Mouse (Mus musculus): ENCODE results near the gene Gm13420. TPM values are rescaled to one million over a fixed set of nuclear protein-coding genes. Genes with fewer than 3 reads are reported as not detected.
A peak's percentile ranks its signal among the peaks of the same experiment; 100 is the strongest.

Gm13420 gene
- polyA plus RNA-seq, 1 experiment from 2014 or later = not detected

DNA sequence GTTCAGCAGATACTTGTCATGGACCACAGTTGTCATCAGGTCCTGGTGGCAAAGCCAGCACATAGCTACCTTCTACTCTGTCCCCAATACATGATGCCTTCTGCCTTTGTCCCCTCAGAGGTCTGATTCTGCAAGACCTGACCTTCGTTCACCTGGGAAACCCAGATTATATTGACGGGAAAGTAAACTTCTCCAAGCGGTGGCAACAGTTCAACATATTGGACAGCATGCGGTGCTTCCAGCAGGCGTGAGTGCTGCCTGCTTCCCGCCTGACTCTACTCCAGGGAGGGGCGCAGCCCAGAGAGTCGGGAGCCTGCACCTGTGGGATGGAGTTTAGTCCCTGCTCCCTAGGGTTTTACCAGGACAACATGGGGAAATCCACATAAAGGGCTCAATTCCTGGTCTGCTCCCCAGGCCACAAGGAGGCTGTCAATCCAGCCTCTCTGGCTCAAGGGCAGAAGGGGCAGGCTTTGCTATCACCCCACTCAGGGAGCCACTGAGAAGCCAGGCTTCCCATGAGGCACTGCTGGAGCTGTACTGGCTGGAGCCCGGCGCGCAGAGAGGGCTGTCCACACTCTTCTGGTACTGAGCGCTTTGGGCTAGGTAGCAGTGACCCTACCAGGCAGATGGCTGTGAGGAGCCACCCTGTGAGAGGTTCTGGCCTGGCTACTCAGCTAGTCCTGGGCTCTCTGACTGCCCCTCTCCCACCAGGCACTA, 14.1 kb downstream of the Gm13420 start:
- peaks cover 13% of the 10 kb centered on the region; the same call in 1 of the 2 replicates for H3K4me1 ChIP-seq (replicated peaks)
- no peak for ATAC-seq (ENCODE audit: insufficient number of reproducible peaks, low FRiP score)
- H3K27me3 ChIP-seq (replicated peaks) = no peaks in the 10 kb centered on the region
- H3K4me3 ChIP-seq = no peak overlapping the region
- no peaks in the 10 kb centered on the region for H3K9me3 ChIP-seq (replicated peaks)
- peak overlapping the region; percentile 10; the same call in 1 of the 2 replicates for H3K27ac ChIP-seq (ENCODE audit: poor library complexity, severe bottlenecking)
- WGBS = 72% methylated on average over 12 of the region's 12 CpGs
- H3K9ac ChIP-seq = no peak overlapping the region
- peaks cover 79% of the 10 kb centered on the region for H3K36me3 ChIP-seq
- H3K4me2 ChIP-seq = no peak overlapping the region

DNA sequence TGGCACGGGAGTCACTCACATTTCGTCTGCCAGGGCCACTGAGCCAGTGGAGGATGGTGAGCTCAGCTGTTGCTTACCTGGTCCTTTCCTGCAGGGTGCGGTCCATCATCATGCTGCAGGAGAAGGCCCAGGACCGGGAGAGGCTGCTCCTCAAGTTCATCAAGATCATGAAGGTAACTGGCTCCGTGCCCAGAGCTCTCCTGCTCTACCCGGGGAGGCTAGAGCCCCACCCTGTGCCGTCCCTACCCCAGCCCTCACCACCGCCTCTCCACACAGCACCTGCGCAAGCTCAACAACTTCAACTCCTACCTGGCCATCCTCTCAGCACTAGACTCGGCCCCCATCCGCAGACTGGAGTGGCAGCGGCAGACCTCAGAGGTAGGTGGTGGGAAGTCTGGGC, 15.8 kb downstream of the Gm13420 start:
- Histone ChIP-seq H3K9me3 (replicated peaks) (no peaks in the 10 kb centered on the region), H3K27ac (ENCODE audit: poor library complexity, severe bottlenecking) (no peak overlapping the region), H3K9ac (no peak overlapping the region), H3K36me3 (peaks cover 89% of the 10 kb centered on the region), H3K4me3 (no peak overlapping the region), H3K4me1 (replicated peaks) (peaks cover 13% of the 10 kb centered on the region; the same call in 1 of the 2 replicates), H3K27me3 (replicated peaks) (no peaks in the 10 kb centered on the region), H3K4me2 (no peak overlapping the region)
- no peak for ATAC-seq (ENCODE audit: insufficient number of reproducible peaks, low FRiP score)
- 89% methylated on average over 12 of the region's 12 CpGs for WGBS

DNA sequence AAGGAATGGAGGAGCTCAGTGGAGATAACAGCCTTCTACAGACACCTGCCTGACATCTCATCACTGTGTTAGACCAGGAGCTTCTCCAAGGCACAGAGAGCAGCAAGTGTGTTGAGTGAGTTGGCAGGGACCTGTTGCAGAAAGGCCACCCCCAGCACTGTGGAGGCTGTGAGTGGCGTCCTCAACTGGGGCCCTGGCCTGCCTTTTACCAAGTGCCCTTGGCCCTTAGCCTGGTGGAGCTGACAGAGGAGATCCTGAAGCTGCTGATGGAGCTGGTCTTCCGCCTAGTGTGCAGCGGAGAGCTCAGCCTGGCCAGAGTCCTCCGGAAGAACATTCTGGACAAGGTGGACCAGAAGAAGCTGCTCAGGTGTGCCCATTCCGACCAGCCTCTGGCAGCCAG, 18.1 kb downstream of the Gm13420 start:
- no peaks in the 10 kb centered on the region for H3K27me3 ChIP-seq (replicated peaks)
- no peak overlapping the region for H3K9ac ChIP-seq
- H3K4me3 ChIP-seq = no peak overlapping the region
- no peak overlapping the region for H3K4me2 ChIP-seq
- no peak overlapping the region for H3K27ac ChIP-seq (ENCODE audit: poor library complexity, severe bottlenecking)
- 89% methylated on average over 5 of the region's 5 CpGs for WGBS
- peaks cover 13% of the 10 kb centered on the region; the same call in 1 of the 2 replicates for H3K4me1 ChIP-seq (replicated peaks)
- H3K36me3 ChIP-seq = peaks cover 78% of the 10 kb centered on the region
- no peak for ATAC-seq (ENCODE audit: insufficient number of reproducible peaks, low FRiP score)
- no peaks in the 10 kb centered on the region for H3K9me3 ChIP-seq (replicated peaks)

DNA sequence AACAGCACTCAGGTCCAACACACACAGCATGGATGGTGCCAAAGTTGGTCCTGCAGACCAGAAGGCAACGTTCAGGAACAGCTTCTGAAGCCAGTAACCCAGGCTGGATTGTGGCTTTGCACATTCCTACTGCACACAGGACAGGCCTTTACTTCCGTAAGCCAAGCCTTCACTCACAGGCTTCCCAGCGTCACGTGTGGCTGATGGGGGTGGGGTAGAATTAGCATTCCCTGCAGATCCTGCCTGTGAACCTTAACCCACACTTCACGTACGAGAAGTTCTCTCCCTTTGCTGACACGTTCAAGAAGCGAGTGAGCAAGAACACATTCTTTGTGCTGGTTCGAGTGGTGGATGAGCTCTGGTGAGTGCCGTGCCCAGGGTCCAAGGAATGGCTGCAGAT, 18.9 kb downstream of the Gm13420 start:
- whole genome bisulfite sequencing = 82% methylated on average over 10 of the region's 10 CpGs
- no peak for ATAC-seq (ENCODE audit: insufficient number of reproducible peaks, low FRiP score)
- no peaks in the 10 kb centered on the region for H3K27me3 ChIP-seq (replicated peaks)

DNA sequence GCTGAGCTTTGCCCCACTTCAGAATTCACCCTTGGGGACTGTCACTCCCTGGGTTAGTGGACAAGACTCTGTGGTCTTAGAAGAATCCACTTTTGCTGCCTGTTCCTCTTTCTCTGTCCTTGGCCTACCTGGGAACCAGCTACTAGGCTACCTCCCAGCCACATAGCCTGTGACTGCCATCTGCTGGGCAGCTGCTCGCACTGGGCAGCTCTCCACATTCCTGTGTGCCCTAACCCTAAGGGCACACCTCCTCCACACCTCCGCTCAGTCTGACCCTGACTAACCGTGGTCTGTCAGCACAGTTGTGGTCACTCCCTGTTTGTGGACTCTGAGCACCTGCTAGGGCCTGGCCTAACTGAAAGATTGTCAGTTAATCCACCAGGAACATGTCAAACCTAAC, 19.9 kb downstream of the Gm13420 start:
- Histone ChIP-seq H3K36me3 (peaks cover 76% of the 10 kb centered on the region), H3K9ac (no peak overlapping the region), H3K27me3 (replicated peaks) (no peaks in the 10 kb centered on the region), H3K9me3 (replicated peaks) (no peaks in the 10 kb centered on the region), H3K4me2 (no peak overlapping the region), H3K27ac (ENCODE audit: poor library complexity, severe bottlenecking) (no peak overlapping the region), H3K4me3 (no peak overlapping the region), H3K4me1 (replicated peaks) (no peaks in the 10 kb centered on the region)
- 61% methylated on average over 3 of the region's 3 CpGs for WGBS
- ATAC-seq (ENCODE audit: insufficient number of reproducible peaks, low FRiP score) = peak; percentile 20; the same call in 1 of the 2 replicates

More for the DNA sequence above, 18.9 kb downstream of the Gm13420 start:
- H3K4me2 ChIP-seq = no peak overlapping the region
- peaks cover 78% of the 10 kb centered on the region for H3K36me3 ChIP-seq
- H3K4me1 ChIP-seq (replicated peaks) = peaks cover 9% of the 10 kb centered on the region; the same call in 1 of the 2 replicates
- H3K27ac ChIP-seq (ENCODE audit: poor library complexity, severe bottlenecking) = no peak overlapping the region
- H3K9me3 ChIP-seq (replicated peaks) = no peaks in the 10 kb centered on the region
- no peak overlapping the region for H3K4me3 ChIP-seq
- H3K9ac ChIP-seq = no peak overlapping the region

DNA sequence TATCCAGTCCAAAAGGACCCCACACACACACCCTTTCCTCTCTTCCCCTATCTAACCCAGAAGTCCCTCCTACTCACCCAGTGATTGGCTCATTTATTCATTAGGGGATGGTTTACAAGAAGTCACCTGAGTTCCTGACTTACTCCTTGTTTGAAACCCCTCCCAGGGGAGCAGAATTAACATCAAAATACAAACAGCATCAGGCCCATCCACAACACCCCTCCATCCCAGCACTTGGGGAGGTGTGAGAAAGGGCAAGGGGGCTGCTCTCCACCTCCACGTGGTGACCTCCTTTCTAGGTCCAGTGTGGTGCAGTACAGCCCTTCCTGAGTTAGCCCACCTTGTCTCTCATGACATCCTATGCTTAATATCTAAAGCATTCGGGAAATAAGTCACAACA, 22.0 kb downstream of the Gm13420 start:
- Histone ChIP-seq H3K4me1 (replicated peaks) (no peaks in the 10 kb centered on the region), H3K9ac (no peak overlapping the region), H3K4me2 (no peak overlapping the region), H3K36me3 (peaks cover 75% of the 10 kb centered on the region), H3K4me3 (no peak overlapping the region), H3K27me3 (replicated peaks) (no peaks in the 10 kb centered on the region), H3K9me3 (replicated peaks) (no peaks in the 10 kb centered on the region), H3K27ac (ENCODE audit: poor library complexity, severe bottlenecking) (no peak overlapping the region)
- WGBS = 52% methylated on average over 2 of the region's 2 CpGs
- no peak for ATAC-seq (ENCODE audit: insufficient number of reproducible peaks, low FRiP score)

DNA sequence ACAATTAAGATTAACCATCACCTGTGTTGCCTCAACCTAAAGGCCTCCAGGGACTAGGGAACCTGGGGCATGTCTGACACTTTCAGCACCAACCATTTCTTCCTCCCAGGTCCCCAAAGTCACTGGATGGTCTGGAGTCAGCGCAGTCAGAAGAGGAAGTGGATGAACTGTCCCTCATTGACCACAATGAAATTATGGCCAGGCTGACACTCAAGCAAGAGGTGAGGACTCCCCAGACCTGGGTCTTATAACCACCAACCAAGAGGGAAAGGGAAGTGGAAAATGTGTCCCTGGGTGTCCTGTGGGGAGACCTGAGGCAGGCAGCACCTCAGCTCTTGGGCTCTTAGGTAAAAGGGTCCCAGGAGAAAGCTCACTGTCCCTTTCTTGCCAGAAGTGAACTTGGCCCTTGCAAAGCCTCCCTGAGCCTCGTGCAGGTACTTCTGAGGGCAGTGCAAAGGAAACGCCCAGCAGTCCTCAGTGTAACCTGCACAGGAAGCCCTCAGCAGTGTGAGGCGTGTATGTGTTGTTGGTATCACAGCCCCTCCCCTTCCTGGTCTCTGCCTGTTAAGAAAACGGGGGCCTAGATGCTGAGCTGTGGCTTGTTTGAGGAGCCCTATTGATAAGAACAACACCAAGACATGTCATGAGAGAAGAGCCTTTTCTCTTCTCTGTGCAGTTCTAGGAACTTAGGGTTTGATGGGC, 26.7 kb downstream of the Gm13420 start:
- Histone ChIP-seq H3K36me3 (peaks cover 77% of the 10 kb centered on the region), H3K9me3 (replicated peaks) (no peaks in the 10 kb centered on the region), H3K27ac (ENCODE audit: poor library complexity, severe bottlenecking) (no peak overlapping the region), H3K9ac (no peak overlapping the region), H3K4me1 (replicated peaks) (peaks cover 13% of the 10 kb centered on the region), H3K4me2 (no peak overlapping the region), H3K4me3 (no peak overlapping the region), H3K27me3 (replicated peaks) (no peaks in the 10 kb centered on the region)
- 68% methylated on average over 5 of the region's 5 CpGs for WGBS
- no peak for ATAC-seq (ENCODE audit: insufficient number of reproducible peaks, low FRiP score)

DNA sequence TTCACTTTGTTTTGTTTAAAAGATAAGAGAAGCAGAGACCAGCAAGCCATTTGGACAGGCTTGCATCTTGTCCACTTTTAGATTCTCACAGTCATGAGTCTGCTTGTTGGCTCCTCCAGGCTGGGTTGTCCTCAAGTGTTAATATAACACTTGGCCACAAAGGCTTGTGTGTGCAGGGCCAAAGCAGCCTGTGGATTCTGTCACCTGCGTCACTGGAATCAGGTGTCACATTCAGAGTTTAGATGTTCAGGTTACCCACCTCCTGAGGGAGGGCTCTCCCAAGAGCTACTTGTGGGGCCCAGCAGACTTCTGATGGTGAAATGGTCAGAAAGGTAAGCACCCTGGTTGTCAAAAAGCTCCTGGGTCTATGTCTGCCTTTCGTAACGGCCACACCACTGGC, 28.4 kb downstream of the Gm13420 start:
- no peak overlapping the region for H3K9ac ChIP-seq
- H3K4me3 ChIP-seq = no peak overlapping the region
- no peaks in the 10 kb centered on the region for H3K9me3 ChIP-seq (replicated peaks)
- 77% methylated on average over 3 of the region's 3 CpGs for WGBS
- H3K36me3 ChIP-seq = peaks cover 79% of the 10 kb centered on the region
- H3K27ac ChIP-seq (ENCODE audit: poor library complexity, severe bottlenecking) = no peak overlapping the region
- no peaks in the 10 kb centered on the region for H3K27me3 ChIP-seq (replicated peaks)
- H3K4me1 ChIP-seq (replicated peaks) = peaks cover 18% of the 10 kb centered on the region
- ATAC-seq (ENCODE audit: insufficient number of reproducible peaks, low FRiP score) = no peak
- H3K4me2 ChIP-seq = no peak overlapping the region

DNA sequence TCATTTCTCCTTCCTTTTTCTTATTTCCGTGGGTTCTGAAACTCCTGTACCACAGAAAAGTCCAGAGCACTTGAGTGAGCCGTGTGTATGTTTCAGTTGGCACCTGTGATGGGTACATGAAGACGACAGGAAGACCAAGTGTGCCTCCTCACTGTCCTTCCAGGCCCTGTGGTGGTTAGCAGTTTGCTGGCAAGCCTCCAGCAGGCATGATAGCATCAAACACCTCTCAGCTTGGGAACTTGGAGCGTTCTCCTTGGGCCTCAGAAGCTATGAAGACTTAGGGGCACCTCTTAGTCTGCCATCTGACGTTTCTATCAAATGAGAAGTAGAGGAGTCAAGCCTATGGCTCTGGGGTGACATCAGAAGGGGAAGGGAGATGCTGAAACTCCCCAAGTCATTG, 32.9 kb downstream of the Gm13420 start:
- no peak overlapping the region for H3K9ac ChIP-seq
- 70% methylated on average over 5 of the region's 5 CpGs for WGBS
- no peak overlapping the region for H3K4me2 ChIP-seq
- no peaks in the 10 kb centered on the region for H3K27me3 ChIP-seq (replicated peaks)
- no peaks in the 10 kb centered on the region for H3K9me3 ChIP-seq (replicated peaks)
- H3K27ac ChIP-seq (ENCODE audit: poor library complexity, severe bottlenecking) = no peak overlapping the region
- H3K36me3 ChIP-seq = peaks cover 49% of the 10 kb centered on the region
- H3K4me3 ChIP-seq = no peak overlapping the region
- H3K4me1 ChIP-seq (replicated peaks) = peaks cover 56% of the 10 kb centered on the region
- no peak for ATAC-seq (ENCODE audit: insufficient number of reproducible peaks, low FRiP score)

DNA sequence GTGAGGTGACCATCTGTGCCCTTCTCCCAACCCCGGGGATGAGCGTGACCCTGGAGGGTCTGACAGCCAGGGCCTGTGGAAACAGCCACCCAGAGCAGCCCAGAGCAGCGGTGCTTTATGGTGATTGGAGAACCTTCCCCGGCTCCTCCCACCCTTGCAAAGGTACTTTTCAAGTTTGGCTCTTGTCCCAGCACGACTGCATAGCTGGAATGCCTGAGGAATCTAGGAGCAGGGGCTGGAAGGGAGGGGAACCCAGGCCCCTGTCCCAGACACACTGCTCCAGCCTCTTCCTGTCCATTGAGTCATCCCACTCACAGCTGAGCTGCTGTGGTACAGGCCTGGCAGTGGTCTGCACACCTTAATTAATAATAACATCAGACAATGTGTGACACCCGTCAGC, 34.8 kb downstream of the Gm13420 start:
- Histone ChIP-seq H3K27me3 (replicated peaks) (no peaks in the 10 kb centered on the region), H3K4me2 (peak overlapping the region; percentile 29), H3K27ac (ENCODE audit: poor library complexity, severe bottlenecking) (peak overlapping the region; percentile 92), H3K4me3 (no peak overlapping the region), H3K9ac (no peak overlapping the region), H3K4me1 (replicated peaks) (peaks cover 64% of the 10 kb centered on the region), H3K9me3 (replicated peaks) (no peaks in the 10 kb centered on the region), H3K36me3 (peaks cover 37% of the 10 kb centered on the region)
- peak; percentile 87 for ATAC-seq (ENCODE audit: insufficient number of reproducible peaks, low FRiP score)
- 6% methylated on average over 6 of the region's 6 CpGs for WGBS

DNA sequence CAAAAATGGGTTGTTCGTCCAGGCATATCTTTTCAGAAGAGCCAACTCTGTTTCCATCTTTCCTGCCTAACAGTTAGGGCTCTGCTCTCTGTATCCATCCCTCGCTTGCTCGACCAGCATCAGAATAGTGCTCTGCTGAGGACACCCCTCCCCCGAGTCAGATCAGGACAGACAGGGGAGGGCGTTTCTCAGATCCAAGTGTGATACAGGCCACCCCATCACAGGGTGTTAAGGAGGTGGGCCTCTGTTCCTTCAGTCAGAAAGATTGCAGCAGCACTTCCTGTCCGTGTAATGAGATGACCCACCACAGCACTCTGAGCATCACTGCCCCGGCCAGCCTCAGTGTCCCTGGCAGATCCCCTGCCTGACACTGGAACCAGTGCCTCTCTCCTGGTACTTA, 35.3 kb downstream of the Gm13420 start:
- H3K4me3 ChIP-seq = no peak overlapping the region
- H3K36me3 ChIP-seq = peaks cover 38% of the 10 kb centered on the region
- peak overlapping the region; percentile 29 for H3K4me2 ChIP-seq
- peak; percentile 17; the same call in 1 of the 2 replicates for ATAC-seq (ENCODE audit: insufficient number of reproducible peaks, low FRiP score)
- 13% methylated on average over 7 of the region's 7 CpGs for WGBS
- H3K9me3 ChIP-seq (replicated peaks) = no peaks in the 10 kb centered on the region
- H3K9ac ChIP-seq = no peak overlapping the region; the same call in 1 of the 2 replicates
- peak overlapping the region; percentile 92 for H3K27ac ChIP-seq (ENCODE audit: poor library complexity, severe bottlenecking)
- H3K4me1 ChIP-seq (replicated peaks) = peaks cover 70% of the 10 kb centered on the region
- H3K27me3 ChIP-seq (replicated peaks) = no peaks in the 10 kb centered on the region
